ENCODE assay signal across 10 mouse cellular contexts in genomic region chr13:91431392-91432355, GRCm38 (mm10). TPM values are rescaled to one million over a fixed set of nuclear protein-coding genes. Genes with fewer than 3 reads are reported as not detected.
DNase-seq lines count a peak whose midpoint lies in the region; ATAC-seq lines count a peak whose summit lies in the region.
"Had no signal": no experiment of that assay in that cellular context is flagged by ENCODE, and none has a peak within 500 bp of the region (broad histone marks: within the 10 kb centered on the region; RNA-seq: fewer than 3 reads in every experiment).

No protein-coding gene starts in this region.

- no peak overlapping the region for H3K4me2 ChIP-seq in midbrain, embryonic 16.5 days (ENCODE audit: low read length)

- WGBS in midbrain, embryonic 16.5 days = 47% methylated on average over 12 of the region's 12 CpGs

- peak; percentile 46 to 56; a peak in 1 of 4 replicates for ATAC-seq in hematopoietic stem cell, adult 5-6 weeks (replicated peaks in 1 of 2; ENCODE audit: insufficient read depth in 1 of 2, low FRiP score in 2 of 2, low TSS enrichment in 1 of 2, low read depth in 1 of 2, poor library complexity in 2 of 2, severe bottlenecking in 2 of 2)
- ATAC-seq in midbrain, embryonic 16.5 days = peak; percentile 61
- ATAC-seq in activated CD4-positive, CD25-positive, alpha-beta regulatory T cell, adult 4 months = no peak

- peak; percentile 11 to 16 for DNase-seq in kidney, postnatal 36 days
- DNase-seq in kidney, postnatal 25 days = no peak
- peak; percentile 61 for DNase-seq in embryo, embryonic 11 days
- no peak for DNase-seq in layer of hippocampus, adult 9-10 months (ENCODE audit: low spot score)
- no peak for DNase-seq in retina, postnatal 1 day
- DNase-seq: gastrocnemius, postnatal 36 days; lung, adult 2 months had no signal

- H3K27ac ChIP-seq in midbrain, embryonic 16.5 days (ENCODE audit: low read length) = no peak overlapping the region

- H3K27me3 ChIP-seq in midbrain, embryonic 16.5 days (ENCODE audit: control insufficient read depth, insufficient read depth, low read depth, low read length) = no peaks in the 10 kb centered on the region

- H3K9me3 ChIP-seq in midbrain, embryonic 16.5 days (replicated peaks; ENCODE audit: control insufficient read depth, low read length, poor library complexity, severe bottlenecking) = no peaks in the 10 kb centered on the region

- no peak overlapping the region for H3K4me3 ChIP-seq in midbrain, embryonic 16.5 days (ENCODE audit: low read depth, low read length)

- no peak overlapping the region for H3K9ac ChIP-seq in midbrain, embryonic 16.5 days (ENCODE audit: low read depth, low read length)

- no peaks in the 10 kb centered on the region for H3K36me3 ChIP-seq in midbrain, embryonic 16.5 days (ENCODE audit: control insufficient read depth, insufficient read depth, low read length)

- peaks cover 12% of the 10 kb centered on the region for H3K4me1 ChIP-seq in midbrain, embryonic 16.5 days (ENCODE audit: control insufficient read depth, insufficient read depth, low read length)

RNA-seq across cellular contexts. Expression of gene Ssbp2, which starts 28.4 kb away (rescaled TPM):
- 108 and 117 TPM in 2 replicates for total RNA-seq in hematopoietic stem cell, adult 5-6 weeks (2017)
- 227 and 255 TPM in 2 replicates for polyA plus RNA-seq in midbrain, embryonic 16.5 days (2015; fragmentation: Nextera tagmentation; extraction: Ambion mirVana)
- polyA plus RNA-seq in activated CD4-positive, CD25-positive, alpha-beta regulatory T cell, adult 4 months (2017; shearing (Covaris generic)) = 100 to 1,000 TPM in 1 of 2 experiments, 10 to 100 TPM in 1; 96.5 to 129 TPM

Comparison
In these comparisons a context has a peak if more than half of its experiments do, and no peak if none do; other contexts are left out.
1. DNase-seq: peak in kidney, postnatal 36 days (2 of 2) and embryo, embryonic 11 days (single experiment); none in kidney, postnatal 25 days (0 of 2), layer of hippocampus, adult 9-10 months (single experiment) and retina, postnatal 1 day (single experiment).